21 mouse cellular contexts compared by ENCODE assay signal in genomic region chr3:84383559-84383958, GRCm38 (mm10).
DNase-seq lines count a peak whose midpoint lies in the region; ATAC-seq and TF ChIP-seq lines count a peak whose summit lies in the region.
"Had no signal": no experiment of that assay in that cellular context is flagged by ENCODE, and none has a peak within 500 bp of the region (broad histone marks: within the 10 kb centered on the region; RNA-seq: fewer than 3 reads in every experiment).

No protein-coding gene starts in this region.

- intact Hi-C loops in gastrocnemius, adult 2 months (cut with DNase I) = no loop called here

- WGBS in stomach, embryonic 15.5 days = 67% methylated on average over 3 of the region's 3 CpGs
- 78% methylated on average over 3 of the region's 3 CpGs for WGBS in stomach, postnatal 0 days
- 22% methylated on average over 3 of the region's 3 CpGs for WGBS in liver, embryonic 15.5 days (ENCODE audit: insufficient replicate concordance)

- no peaks in the 10 kb centered on the region for H3K27me3 ChIP-seq in stomach, embryonic 15.5 days (replicated peaks)
- H3K27me3 ChIP-seq in stomach, postnatal 0 days (ENCODE audit: control insufficient read depth, insufficient read depth, low read length) = no peaks in the 10 kb centered on the region
- no peaks in the 10 kb centered on the region; the same call in 1 of the 2 replicates for H3K27me3 ChIP-seq in erythroblast, embryonic 14.5 days (ENCODE audit: control insufficient read depth)
- no peaks in the 10 kb centered on the region for H3K27me3 ChIP-seq in liver, embryonic 15.5 days
- H3K27me3 ChIP-seq: embryonic facial prominence, embryonic 13.5 days; midbrain, embryonic 12.5 days; neural tube, embryonic 12.5 days had no signal

- H3K4me2 ChIP-seq in stomach, embryonic 15.5 days = no peak overlapping the region
- no peak overlapping the region for H3K4me2 ChIP-seq in stomach, postnatal 0 days (replicated peaks; ENCODE audit: low read depth)
- peak overlapping the region; percentile 64 for H3K4me2 ChIP-seq in liver, embryonic 15.5 days
- H3K4me2 ChIP-seq: embryonic facial prominence, embryonic 13.5 days; heart, embryonic 15.5 days; midbrain, embryonic 12.5 days; neural tube, embryonic 12.5 days had no signal

- DNase-seq in stomach, postnatal 0 days (ENCODE audit: low spot score) = no peak
- DNase-seq in cerebellum, adult 11 months = no peak
- DNase-seq in cerebellum, adult 8-10 months = no peak
- no peak for DNase-seq in gastrocnemius, adult 2 months
- DNase-seq: adrenal gland, postnatal 10 days; B cell, adult 2 months; cerebellum, adult 2 months; gastrocnemius, postnatal 10 days; right cerebral cortex, adult 18-20 months; thymus, postnatal 4 days had no signal

- ATAC-seq in stomach, embryonic 15.5 days (ENCODE audit: insufficient read depth, low FRiP score, low read depth) = peak; percentile 83; the same call in 1 of the 2 replicates
- ATAC-seq in stomach, postnatal 0 days (ENCODE audit: low FRiP score, low TSS enrichment) = no peak
- peak; percentile 98 for ATAC-seq in liver, embryonic 15.5 days (ENCODE audit: insufficient read depth)
- ATAC-seq: activated CD4-positive, CD25-positive, alpha-beta regulatory T cell, adult 4 months; hindbrain, embryonic 16.5 days; intestine, embryonic 16.5 days had no signal

- H3K9ac ChIP-seq in stomach, embryonic 15.5 days = no peak overlapping the region
- no peak overlapping the region for H3K9ac ChIP-seq in stomach, postnatal 0 days (ENCODE audit: low read length)
- H3K9ac ChIP-seq in liver, embryonic 15.5 days = peak overlapping the region; percentile 45
- H3K9ac ChIP-seq: embryonic facial prominence, embryonic 13.5 days; heart, embryonic 15.5 days; midbrain, embryonic 12.5 days; neural tube, embryonic 12.5 days had no signal

- TF ChIP-seq CTCF in stomach, postnatal 0 days (IDR thresholded peaks at IDR 0.05; ENCODE audit: low read depth) = no peak
- TF ChIP-seq CTCF in gastrocnemius, adult 2 months (IDR thresholded peaks at IDR 0.05) = no peak

- H3K9me3 ChIP-seq in stomach, embryonic 15.5 days = no peaks in the 10 kb centered on the region
- H3K9me3 ChIP-seq in stomach, postnatal 0 days (ENCODE audit: control insufficient read depth, low read length) = no peaks in the 10 kb centered on the region
- no peaks in the 10 kb centered on the region for H3K9me3 ChIP-seq in erythroblast, embryonic 14.5 days (ENCODE audit: control insufficient read depth, low read length)
- H3K9me3 ChIP-seq in liver, embryonic 15.5 days (replicated peaks) = no peaks in the 10 kb centered on the region
- H3K9me3 ChIP-seq: embryonic facial prominence, embryonic 13.5 days; heart, embryonic 15.5 days; midbrain, embryonic 12.5 days; neural tube, embryonic 12.5 days had no signal

- no peak overlapping the region for H3K4me3 ChIP-seq in stomach, embryonic 15.5 days (replicated peaks)
- no peak overlapping the region for H3K4me3 ChIP-seq in stomach, postnatal 0 days (ENCODE audit: low read depth, low read length)
- peak overlapping the region; percentile 22 for H3K4me3 ChIP-seq in erythroblast, embryonic 14.5 days (replicated peaks)
- H3K4me3 ChIP-seq in liver, embryonic 15.5 days (replicated peaks) = no peak overlapping the region
- H3K4me3 ChIP-seq in gastrocnemius, adult 2 months = no peak overlapping the region
- H3K4me3 ChIP-seq: embryonic facial prominence, embryonic 13.5 days; heart, embryonic 15.5 days; midbrain, embryonic 12.5 days; neural tube, embryonic 12.5 days had no signal

- H3K4me1 ChIP-seq in stomach, embryonic 15.5 days = no peaks in the 10 kb centered on the region
- H3K4me1 ChIP-seq in stomach, postnatal 0 days (replicated peaks; ENCODE audit: control insufficient read depth, insufficient read depth) = no peaks in the 10 kb centered on the region
- H3K4me1 ChIP-seq in erythroblast, embryonic 14.5 days (ENCODE audit: control insufficient read depth) = peaks cover 64% of the 10 kb centered on the region
- peaks cover 56% of the 10 kb centered on the region for H3K4me1 ChIP-seq in liver, embryonic 15.5 days (replicated peaks)

- TF ChIP-seq EP300 in stomach, postnatal 0 days (optimal IDR thresholded peaks at IDR 0.05) = no peak

- no peak overlapping the region for H3K27ac ChIP-seq in stomach, embryonic 15.5 days
- H3K27ac ChIP-seq in stomach, postnatal 0 days (replicated peaks) = no peak overlapping the region
- H3K27ac ChIP-seq in liver, embryonic 15.5 days (replicated peaks) = peak overlapping the region; percentile 88
- H3K27ac ChIP-seq in gastrocnemius, adult 2 months = no peak overlapping the region
- H3K27ac ChIP-seq: embryonic facial prominence, embryonic 13.5 days; heart, embryonic 15.5 days; macrophage; midbrain, embryonic 12.5 days; neural tube, embryonic 12.5 days had no signal

- H3K36me3 ChIP-seq in stomach, embryonic 15.5 days = no peaks in the 10 kb centered on the region
- H3K36me3 ChIP-seq in stomach, postnatal 0 days (ENCODE audit: control insufficient read depth, insufficient read depth, low read length) = no peaks in the 10 kb centered on the region
- H3K36me3 ChIP-seq in erythroblast, embryonic 14.5 days (ENCODE audit: control insufficient read depth) = no peaks in the 10 kb centered on the region
- H3K36me3 ChIP-seq in liver, embryonic 15.5 days (replicated peaks) = no peaks in the 10 kb centered on the region
- H3K36me3 ChIP-seq: embryonic facial prominence, embryonic 13.5 days; heart, embryonic 15.5 days; midbrain, embryonic 12.5 days; neural tube, embryonic 12.5 days had no signal
